Mouse (Mus musculus) cerebellum, postnatal 14 days (tissue): ENCODE results near the gene Gpr157.

Source experiments
- DNase-seq, 2 experiments: peaks; one replicate each; pipeline ENCODE4 v3.0.0; 2021; ENCODE audit warnings: mixed read lengths in 2 of 2

Gpr157 gene

DNA sequence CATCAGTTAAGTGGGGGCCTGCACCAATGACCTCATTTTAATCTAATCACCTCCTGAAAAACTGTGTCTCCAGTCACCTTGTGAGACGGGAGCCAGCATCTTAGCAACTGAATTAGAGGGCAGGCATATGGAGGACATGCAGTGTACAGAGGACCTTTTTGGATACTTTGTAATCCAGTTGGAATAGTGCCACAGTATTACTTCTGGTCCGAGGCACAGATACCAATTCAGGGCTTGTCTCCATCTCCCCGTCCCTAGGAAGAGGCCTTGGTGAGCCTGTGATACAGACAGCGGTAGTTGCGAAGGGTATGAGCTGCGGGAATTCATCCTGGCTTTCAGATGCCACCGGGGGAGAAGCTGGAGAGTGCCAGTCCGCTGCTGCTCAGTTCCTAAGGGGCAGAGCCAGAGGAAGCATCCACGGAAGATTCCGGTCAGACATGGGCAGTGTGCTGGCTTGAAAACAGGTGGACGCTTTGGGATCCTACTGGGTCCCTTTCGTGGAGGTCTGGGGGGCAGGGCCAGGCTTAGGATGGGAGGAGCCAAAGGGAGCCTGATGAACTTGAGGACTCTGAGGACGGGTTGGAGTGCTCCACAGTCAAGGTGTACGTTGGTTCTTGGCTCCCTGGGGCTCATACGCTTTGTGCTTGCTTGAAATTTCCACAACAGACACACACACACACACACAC is 14.6 kb upstream of the Gpr157 start:
- peak; percentile 50 to 51 for DNase-seq

DNA sequence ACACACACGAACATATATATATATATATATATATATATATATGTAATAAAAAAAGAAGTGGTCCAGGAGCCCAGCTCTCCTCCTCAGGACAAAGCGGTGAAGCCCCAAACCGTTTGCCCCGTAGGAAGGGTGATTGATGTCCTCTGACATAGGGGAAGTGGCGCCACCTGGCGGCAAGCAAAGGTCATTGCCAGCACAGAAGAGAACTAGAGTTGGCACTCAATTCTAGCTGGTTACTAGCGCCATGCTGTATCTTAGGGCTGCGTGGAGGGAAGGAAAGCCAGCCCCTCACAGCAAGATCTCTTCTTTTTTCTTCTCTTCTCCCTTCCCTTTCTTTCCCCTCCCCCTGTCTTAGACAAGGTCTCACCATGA is 14.1 kb upstream of the Gpr157 start:
- peak; percentile 76 to 86 for DNase-seq

DNA sequence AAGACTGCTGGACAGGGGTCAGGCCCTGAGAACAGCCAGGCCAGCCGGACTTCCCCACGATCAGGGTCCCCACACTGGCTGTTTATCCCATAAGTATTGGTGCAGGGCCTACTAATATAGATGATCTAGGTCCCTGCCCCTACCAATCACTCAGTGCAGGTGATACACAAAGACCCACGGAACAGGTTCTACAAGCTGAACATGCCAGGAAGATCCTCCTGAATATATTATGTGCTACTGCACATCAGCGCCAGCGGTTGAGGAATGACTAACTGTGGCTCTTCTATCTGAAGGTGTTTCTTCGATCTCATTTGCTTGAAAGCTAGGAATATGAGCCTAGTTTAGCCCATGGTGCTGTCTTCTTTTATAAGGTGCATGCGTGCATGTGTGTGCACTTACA is 11.8 kb upstream of the Gpr157 start:
- no peak for DNase-seq

GRCm38 (mm10) chr4:150076147-150076546 is 11.0 kb upstream of the Gpr157 start:
- DNase-seq, result peak in 1 of 2 experiments; percentile 35

DNA sequence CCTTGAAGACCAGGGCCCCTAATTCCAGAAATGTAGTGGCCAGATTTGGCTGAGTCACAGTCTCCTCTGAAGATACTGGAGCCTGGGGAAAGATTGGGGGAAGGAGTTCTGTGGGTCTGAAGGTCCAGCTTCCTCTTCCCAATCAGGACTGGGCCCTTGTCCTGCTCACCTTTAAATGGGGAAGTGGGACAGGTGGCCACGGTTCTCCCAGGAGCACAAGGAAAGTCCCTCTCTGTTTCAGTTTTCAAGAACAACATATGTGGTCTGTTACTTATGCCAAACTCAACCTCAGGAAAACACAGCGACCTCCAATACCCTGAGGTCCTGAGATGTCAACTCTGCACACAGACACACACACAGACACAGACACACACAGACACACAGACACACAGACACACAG is 8.5 kb upstream of the Gpr157 start:
- no peak for DNase-seq

GRCm38 (mm10) chr4:150079244-150079643 is 7.9 kb upstream of the Gpr157 start:
- DNase-seq, result peak in 1 of 2 experiments; percentile 28

DNA sequence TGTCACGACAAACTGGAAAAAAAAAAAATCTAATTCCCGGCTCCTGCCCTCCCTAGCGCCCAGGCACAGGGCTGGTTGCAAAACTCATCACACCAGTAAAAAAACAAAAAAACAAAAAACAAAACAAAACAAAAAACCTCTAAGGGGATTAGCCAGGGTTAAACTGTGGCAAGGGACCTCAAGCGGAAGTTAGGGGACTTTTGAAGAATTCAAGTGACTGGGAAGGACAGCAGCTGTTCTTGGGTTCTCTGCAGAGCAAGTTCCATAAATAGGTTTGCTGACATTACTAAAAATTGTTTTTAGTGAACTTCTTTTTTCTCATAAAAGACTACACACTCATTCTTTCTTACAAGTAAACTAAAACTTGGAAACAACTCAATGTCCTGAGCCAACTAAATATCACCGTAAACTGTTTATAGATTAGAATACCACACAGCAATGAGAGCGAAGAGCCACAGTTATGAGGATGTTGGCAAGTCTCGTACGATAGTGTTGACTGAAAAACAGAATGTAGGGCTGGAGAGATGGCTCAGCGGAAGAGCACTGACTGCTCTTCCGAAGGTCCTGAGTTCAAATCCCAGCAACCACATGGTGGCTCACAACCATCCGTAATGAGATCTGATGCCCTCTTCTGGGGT is 6.7 kb upstream of the Gpr157 start:
- DNase-seq, result no peak

GRCm38 (mm10) chr4:150085366-150085765 is 1.8 kb upstream of the Gpr157 start:
- no peak for DNase-seq

DNA sequence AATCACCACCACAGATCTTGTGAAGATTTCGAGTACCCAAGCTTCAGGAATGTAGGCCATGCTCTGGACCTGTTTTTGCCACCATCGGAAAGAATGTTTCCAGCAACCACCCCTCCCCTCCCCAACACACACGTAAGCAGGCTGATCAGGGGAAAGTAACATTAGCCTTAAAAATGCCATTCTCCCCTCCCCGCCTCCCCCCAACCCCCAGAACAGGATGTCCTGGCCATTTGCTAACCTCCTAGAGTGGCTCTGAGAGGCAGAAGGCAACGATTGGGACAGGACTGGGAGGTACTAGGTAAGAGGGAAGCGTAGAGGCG is 364 bp upstream of the Gpr157 start:
- no peak for DNase-seq

- peak in 1 of 2 experiments; percentile 44 for DNase-seq
These were observed 845 bp downstream of the Gpr157 start for GRCm38 (mm10) chr4:150087890-150088530.

- no peak for DNase-seq
These were observed 2.0 kb downstream of the Gpr157 start for GRCm38 (mm10) chr4:150089121-150089520.

DNA sequence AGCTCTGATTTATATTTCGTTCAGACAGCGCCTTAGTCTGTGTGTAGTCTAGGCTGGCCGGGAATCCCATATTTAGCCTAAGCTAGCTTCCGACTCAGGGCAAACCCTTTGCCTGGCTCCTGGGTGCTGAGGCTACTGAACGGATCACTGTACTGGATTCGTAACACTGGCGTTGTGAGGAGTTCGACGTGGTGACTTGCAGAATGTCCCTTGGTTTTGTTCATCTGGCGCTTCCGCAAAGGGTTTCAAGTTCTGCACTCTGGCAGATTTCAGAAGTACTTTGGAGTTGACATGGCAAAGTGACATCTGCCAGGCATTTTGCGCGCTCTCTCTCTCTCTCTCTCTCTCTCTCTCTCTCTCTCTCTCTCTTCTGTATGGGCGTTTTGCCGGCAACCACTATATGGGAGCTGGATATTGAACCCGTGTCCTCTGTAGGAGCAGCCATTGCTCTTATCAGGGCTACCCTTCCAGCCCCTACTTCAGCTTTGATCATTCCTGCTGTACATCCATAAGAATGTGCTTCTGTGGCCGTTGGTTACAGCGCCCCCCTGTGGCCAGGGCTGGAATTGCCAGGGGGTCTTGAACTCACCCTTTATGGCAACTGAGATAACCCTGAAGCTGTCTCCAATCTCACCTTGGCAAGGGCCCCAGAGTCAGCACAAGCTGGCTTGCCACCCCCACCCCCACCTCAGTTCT is 4.9 kb downstream of the Gpr157 start:
- peak in 1 of 2 experiments; percentile 71 for DNase-seq

GRCm38 (mm10) chr4:150092583-150092902 is 5.4 kb downstream of the Gpr157 start:
- DNase-seq, result no peak

DNA sequence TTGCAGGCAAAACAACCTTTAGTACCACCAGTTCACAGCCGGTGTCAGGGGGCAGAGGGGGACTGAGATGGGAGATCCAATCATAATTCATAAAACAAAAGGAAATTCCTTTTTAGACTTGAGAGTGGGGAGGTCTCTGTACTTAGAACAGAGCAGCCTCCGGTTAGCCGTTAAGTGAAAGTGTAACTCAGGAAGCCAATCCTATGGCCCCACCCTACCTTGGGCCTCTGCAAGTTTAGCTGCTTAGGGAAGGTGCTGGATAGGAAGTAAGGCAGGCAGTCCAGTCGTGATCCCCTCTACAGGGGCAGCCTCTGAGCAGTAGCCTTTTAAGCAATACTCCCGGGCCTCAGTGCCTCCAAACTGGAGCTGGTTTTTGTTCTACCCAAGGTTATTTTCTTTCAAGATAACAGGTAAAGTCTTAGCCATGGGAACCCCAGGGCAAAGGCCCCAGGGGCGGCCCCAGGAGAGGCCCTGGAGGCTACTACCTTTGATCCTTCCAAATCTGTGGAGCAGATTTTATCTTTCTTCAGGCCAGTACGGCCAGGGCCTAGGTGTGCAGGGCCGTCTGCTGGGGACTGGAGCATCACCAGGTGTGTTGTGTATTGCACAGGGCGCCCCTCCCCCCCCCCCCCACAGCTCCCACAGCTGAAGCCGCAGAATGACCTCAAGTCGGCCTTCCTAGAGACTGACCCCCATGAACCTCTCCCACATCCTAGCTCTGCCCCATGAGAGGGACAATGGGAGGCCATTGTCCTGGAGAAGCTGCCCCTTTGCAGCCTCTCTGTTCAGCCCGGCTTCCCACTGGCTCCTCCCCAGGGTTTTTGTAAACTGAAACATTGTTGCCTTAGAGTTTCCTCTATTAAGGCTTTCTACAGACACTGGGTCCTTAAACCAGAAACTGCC is 6.6 kb downstream of the Gpr157 start:
- DNase-seq, result no peak

- no peak for DNase-seq
These were observed 7.3 kb downstream of the Gpr157 start for GRCm38 (mm10) chr4:150094463-150094789.

- no peak for DNase-seq
These were observed 9.1 kb downstream of the Gpr157 start for GRCm38 (mm10) chr4:150096309-150096708.

GRCm38 (mm10) chr4:150097847-150098246 is 10.7 kb downstream of the Gpr157 start:
- DNase-seq, result no peak

DNA sequence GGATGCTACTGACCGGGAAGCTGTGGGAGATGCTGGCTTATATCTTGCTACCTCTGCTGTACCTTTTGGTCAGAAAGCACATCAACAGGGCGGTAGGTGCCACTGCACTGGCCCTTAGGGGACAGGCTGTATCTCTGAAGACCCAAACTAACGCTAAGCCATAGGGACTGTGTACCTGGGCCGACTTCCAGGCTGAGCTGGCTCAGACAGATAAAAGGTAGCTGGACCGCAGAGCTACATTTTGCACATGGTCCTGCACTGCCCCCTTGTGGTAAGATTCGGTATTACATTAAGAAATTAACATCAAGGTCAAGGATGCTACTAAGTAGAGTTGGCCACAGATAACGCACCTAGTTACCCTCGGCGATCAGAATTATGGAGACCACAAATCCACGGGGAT is 11.7 kb downstream of the Gpr157 start:
- peak; percentile 92 to 94 for DNase-seq

GRCm38 (mm10) chr4:150102822-150103221 is 15.7 kb downstream of the Gpr157 start:
- no peak for DNase-seq

DNA sequence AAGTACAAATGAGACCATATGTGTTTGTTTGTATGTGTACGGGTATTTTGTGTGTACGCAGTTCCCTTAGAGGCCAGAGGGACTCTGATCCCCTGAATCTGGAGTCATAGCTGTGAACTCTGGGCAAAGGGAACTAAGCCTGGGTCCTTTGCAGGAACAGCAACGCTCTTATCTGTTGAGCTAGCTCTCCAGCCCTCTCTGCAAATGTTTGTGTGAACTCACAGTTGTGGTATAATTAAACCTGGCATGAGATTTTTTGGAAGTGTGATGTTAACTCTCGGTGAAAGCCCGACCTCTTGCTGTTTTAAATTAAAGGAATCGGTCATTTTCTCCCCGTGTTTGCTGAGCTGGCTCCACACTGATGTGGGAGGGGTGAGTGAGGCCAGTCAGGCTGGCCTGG is 18.5 kb downstream of the Gpr157 start:
- no peak for DNase-seq

- no peak for DNase-seq
These were observed 19.5 kb downstream of the Gpr157 start for GRCm38 (mm10) chr4:150106637-150107036.

- peak; percentile 59 to 63 for DNase-seq
These were observed 22.5 kb downstream of the Gpr157 start for GRCm38 (mm10) chr4:150109636-150110035.

- DNase-seq, result no peak
These were observed 23.2 kb downstream of the Gpr157 start for GRCm38 (mm10) chr4:150110373-150110772.
